Mouse (Mus musculus) megakaryocyte, embryonic 14.5 days (primary cell): Measurements from ENCODE around the gene Sfta2.

Source experiments
- FLI1 ChIP-seq: IDR thresholded peaks from 2 replicates; pipeline ENCODE4 v1.6.1; 2012; ENCODE audit warnings: low read length, inconsistent platforms, mixed read lengths
- GATA1 ChIP-seq: IDR thresholded peaks from 3 replicates; pipeline ENCODE4 v1.6.1; 2012; ENCODE audit warnings: mixed read lengths, low read length, inconsistent platforms, borderline replicate concordance

DNA sequence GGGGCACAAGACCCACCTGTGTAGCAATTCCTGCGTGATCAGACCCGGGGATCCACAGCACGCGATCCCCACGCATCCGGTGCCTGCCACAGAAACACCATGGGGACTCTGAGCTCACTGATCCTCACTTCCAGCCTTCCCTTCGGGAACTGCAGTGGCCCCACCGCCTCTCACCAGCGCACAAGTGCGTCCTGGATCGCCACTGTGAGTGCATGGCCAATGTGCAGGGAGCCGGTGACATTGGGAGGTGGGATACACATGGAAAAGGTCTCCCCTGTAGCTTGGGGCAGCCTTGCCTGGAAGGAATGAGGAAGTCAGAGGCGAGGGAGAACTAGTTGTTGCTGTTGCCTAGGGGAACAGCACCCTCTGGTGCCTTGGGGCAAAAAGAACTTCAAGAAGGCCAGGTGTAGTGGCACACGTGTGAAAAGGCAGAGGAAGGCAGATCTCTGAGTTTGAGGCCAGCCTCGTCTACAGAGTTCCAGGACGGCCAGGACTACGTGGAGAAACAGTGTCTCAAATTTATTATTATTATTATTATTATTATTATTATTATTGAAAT, 64.7 kb downstream of the Sfta2 start:
- TF ChIP-seq GATA1 (no peak), FLI1 (no peak)
